Mouse (Mus musculus): ENCODE measurements at regions not wholly inside any gene's neighbourhood (a gene's known extent, or its start where the extent isn't known, plus 50 kb on each side); places are given as distances from the start of the nearest gene placed in this dataset.

DNA sequence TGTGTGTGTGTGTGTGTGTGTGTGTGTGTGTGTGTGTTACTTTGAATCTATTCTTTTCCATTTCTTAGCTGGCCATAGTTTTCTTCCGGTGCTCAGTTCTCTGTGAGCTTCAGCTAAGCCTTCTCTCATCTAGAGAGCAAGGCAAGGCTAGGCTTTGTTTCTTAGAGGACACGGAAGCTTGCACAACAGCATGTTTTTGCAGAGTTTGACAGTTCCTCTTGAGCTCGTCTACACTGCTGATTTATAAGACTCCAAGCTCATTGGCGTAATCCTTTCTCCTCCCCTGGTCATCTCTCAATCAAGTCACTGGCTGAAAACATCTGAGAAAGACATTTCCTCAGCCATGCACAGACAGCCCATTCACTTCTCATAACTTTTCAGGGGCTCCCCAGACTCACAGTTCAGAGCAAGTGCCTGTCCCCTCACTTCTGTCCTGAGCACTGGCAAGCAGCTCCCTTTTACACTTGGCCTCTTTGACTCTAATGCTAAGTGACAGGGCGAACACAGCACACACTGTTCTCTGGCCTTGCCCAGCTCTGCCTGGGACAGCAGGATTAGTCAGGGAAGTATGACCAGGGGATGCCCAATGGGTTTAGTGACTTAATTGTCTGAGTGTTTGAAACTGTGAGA, 362.3 kb upstream of the Npvf start:
- DNase-seq: no peak

DNA sequence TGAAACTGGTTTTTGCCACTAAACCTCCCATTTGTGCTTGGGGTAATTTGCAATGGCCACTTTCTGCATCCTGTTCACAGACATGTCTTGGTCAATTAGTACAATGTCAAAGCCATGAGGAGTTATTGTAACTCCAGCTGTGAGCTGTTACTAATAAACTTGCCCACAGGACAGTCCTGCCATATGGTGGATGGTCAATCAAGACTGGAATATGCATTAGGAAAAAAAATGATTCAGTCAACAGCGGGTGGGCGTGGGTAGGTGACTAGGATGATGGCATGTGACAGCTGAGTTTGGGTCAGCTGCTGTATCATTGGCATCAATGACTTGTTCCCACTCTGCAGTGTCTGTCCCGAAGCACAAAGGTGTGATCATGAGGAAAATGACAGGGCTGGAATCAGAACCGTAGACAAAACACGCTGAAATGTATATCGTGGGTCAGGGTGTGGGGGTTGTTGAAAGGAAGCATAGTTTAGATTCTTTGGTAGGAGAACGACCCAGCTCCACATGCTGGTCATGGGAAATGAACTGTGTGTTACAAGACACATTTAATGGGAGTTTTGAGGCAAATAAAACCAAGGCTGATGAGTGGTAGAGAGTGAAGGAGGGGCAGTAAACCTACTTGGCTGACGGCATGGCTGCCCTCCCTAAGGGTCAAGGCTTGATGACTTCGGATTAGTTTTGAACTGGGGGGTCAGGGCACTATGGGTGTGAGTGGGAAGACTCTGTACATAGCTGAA, 363.2 kb upstream of the Npvf start:
- no peak for DNase-seq

DNA sequence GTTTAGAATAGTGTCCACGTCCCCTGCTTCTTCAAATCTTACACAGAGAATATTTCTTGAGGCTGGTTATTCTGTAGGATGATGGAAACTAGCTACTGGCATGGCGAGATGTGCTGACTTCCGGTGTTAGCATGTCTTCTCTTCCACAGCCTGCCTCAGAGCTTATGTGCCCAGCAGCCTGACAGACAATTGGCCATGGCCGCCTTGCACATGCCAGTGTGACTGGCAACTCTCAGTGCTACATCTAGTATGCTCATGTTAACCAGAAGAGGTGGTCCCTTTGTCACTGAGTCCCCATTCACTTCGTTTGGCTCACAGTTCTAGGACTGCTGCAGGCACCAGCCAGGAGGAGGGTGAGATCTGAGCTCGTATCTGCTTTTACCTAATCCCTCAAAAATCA, 367.0 kb upstream of the Npvf start:
- no peak for DNase-seq

DNA sequence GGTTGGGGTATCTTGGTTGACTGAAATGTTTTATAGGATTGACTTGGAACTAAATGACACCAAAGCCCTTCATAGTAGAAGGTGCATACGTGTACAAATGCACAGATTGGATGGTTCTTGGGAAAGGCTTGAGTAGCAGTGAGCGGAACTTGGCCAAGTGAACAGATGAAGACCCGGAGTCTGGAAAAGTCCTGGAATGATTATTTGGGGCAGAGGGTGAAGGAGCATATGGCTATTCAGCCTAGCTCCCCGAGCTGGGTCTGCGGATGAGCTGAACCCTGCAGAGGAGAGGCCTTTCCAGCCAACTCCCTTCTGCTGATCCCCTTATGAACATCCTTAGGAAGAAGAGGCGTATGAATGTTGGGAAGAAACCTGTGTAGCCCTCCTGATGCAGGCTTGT, 369.1 kb upstream of the Npvf start:
- no peak for DNase-seq

- no peak for DNase-seq
Observed at GRCm38 (mm10) chr6:51024756-51025155, 370.5 kb upstream of the Npvf start.

DNA sequence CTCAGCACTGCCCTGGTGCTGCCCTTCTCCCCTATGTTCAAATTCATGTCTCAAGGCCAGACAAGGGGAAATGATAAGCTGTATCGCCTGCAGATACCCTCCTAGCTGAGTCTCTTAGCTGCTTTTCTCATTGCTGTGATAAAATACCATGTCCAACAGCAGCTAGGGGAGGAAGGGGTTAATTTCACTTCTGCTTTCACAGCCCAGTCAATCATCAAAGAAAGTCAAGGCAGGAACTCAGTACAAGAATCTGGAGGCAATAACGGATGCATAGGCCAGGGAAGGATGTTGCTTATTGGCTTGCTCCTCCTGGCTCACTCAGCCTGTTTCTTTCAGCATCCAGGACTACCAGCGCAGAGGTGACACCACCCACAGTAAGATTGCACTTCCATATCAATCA, 371.2 kb upstream of the Npvf start:
- DNase-seq: no peak

- no peak for DNase-seq
Observed at GRCm38 (mm10) chr6:51027296-51027695, 373.1 kb upstream of the Npvf start.

- no peak for DNase-seq
Observed at GRCm38 (mm10) chr6:51029516-51029915, 375.3 kb upstream of the Npvf start.

DNA sequence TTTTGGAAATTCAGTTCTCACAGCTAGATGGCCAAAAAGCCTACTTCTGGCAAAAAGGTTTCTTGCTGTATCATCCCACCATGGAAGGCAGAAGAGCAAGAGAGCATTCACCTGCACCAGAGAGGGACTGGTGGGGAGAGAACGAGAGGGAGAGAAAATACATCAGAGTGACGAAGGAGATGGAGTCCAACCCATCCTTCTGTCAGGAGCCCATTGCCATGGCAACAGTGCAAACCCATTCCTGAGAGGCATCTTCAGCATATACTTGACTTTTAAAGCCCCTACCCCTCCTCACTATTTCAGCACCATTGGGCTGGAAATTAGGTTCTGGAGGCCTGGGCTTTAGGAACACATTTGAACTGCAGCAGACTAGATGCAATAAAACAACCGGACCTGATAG, 375.7 kb upstream of the Npvf start:
- no peak for DNase-seq

- DNase-seq: no peak
Observed at GRCm38 (mm10) chr6:51033835-51034234, 379.6 kb upstream of the Npvf start.

GRCm38 (mm10) chr6:51036074-51036473, 381.8 kb upstream of the Npvf start:
- no peak for DNase-seq

DNA sequence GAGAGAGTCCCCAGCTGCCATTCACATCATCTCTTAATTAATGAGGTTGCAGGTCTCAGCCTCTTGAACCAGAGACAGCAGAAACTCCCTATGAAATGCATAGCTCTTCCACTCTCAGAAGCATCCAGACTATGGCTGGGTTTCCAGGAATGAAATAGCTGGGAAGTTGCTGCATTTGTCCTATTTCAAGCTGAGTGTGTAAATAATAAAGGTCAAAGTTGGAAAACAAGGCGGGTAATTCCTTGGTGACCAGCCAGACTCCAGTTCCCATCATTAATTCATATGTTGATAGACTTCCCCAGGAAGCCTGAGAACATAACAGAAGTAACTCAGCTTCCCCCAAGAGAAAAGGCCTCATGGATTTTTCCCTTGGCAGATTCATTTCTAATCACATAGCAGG, 382.3 kb upstream of the Npvf start:
- DNase-seq: no peak

DNA sequence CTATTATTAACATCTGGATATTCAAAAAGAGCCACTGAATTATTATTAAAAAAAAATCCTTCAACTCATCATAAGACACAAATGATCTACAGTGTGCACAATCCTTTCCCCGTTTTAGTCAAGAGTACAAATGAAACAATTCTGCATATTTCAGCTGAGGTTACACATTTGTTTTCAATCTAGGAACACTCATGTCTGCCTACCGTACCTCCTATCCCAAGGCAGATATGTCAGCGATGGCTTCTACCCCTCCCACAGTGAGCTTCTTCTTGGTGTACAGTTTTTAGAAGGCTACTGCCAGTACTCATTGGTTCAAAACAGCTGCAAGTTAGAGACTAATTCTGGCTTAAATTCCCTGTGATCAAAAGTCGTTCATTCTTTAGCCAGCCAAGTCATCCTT, 382.7 kb upstream of the Npvf start:
- no peak for DNase-seq

- no peak for DNase-seq
Observed at GRCm38 (mm10) chr6:51039486-51040180, 385.4 kb upstream of the Npvf start.

DNA sequence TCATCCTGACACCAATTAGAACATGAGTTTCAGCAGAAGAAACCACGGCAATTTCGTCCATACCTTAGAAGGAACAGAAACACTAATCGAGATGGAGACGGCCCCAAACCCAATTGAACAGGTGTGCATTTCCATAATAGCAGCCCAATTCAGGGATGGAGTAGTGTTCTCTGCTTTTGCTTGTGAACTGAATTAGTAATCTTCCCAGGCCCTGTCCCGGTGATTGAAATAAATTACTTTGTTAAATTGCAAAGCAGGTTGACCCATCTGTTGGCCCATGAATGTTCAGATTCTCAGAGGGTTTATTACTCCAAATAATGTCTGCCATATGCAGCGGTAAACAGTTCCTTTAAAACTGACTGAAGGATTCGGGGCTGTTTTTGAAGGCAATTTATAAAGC, 388.5 kb upstream of the Nfe2l3 start:
- no peak for DNase-seq

DNA sequence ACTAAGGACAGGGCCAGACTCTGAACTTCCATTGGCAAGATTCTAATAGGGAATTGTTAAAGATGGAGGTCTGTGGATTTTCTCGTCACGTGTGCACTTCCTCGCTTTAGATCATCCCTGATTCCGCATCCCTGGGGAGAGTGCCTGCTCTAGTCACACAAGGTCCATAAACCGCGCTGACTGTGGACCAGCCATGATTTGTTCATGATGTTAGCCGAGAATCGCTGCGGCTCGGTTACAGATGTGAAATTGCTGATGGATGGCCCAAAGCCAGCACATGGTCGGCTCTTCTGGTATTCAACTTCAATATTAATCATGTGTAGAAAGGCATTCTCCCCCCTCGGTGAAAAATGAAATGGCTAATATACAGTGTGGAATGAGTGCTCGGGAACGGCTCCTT, 387.6 kb upstream of the Nfe2l3 start:
- DNase-seq: no peak

DNA sequence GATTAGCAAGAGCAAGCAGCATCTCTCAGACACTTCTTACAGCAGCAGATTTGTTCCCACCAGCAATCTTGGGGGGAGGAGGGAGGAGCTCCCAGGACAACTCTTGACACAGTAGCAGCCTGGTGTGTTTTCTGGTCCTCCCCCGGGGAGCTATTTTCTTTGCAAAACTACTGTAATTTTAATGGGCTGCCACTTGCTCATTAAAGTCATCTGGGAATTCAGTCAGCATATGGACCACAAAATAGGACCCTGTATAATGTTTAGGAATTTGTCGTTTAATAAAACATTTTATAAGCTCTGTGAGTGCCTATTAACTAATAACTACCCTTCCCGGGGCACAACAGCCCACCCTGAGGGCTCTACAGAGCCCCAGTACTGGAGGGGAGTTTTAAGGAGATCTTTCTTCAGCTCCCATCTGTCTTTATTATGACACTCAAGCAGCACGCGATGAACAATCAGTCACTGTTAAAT, 380.0 kb upstream of the Nfe2l3 start:
- no peak for DNase-seq

DNA sequence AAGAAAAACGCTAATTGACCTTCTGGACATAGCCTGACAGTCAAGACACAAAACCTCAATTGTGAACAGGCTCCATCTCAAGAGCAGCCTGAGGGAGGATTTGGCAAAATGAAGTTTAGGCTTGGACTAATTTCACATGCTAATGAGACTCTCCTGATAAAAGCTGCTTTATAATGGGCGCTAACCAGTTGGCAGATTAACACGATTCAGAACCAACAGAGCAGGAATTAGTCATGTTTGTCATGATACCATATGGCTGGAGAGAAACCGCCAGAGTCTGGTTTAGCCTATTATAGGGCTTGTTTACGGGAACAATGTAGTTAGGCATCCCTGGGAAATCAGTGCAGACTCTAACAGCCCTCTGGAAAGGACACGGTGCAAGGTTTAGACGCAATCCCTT, 375.2 kb upstream of the Nfe2l3 start:
- no peak for DNase-seq

- no peak for DNase-seq
Observed at GRCm38 (mm10) chr6:51059923-51060847, 372.3 kb upstream of the Nfe2l3 start.

- DNase-seq: no peak
Observed at GRCm38 (mm10) chr6:51060848-51061535, 371.5 kb upstream of the Nfe2l3 start.

DNA sequence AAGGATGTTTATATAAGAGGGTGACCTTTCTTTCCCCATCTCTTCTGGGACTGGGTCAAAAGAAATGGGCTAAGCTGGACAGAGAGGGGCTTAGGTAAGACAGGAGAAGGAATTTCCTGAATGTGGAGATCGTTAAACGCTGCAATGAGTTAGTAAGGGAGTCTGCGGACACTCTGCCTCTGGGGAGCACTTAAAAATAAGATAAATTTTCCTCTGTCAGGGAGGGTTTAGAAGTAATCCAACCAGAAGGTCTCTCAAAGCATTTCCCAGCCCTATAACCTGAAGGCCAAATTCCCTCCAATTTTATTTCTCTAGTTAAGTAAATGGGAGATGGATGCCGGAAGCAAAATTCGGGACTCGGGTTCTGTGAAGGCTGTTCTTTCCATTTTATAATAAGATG, 367.3 kb upstream of the Nfe2l3 start:
- DNase-seq: no peak

DNA sequence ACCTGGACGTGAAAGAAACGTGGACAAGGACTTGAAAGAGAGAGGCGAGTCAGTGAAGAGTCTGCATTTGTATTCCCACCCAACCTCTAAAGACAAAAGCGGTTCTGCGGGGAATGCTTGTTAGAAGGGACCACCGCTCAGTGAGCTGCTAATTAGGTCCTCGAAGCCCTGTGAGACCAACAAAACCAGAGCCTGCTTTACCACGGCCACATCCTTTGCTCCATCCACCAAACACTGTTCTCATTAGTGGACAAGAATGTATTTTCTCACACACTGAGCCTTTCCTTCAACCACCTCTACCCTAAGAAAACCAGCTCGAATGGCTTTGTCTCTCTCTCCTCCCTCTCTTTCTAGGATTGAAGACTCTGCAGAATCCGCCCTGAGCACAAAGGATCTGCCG, 365.1 kb upstream of the Nfe2l3 start:
- no peak for DNase-seq

Measured in thymus, postnatal 14 days (tissue).